Mouse (Mus musculus): ENCODE data around the gene Prkch. TPM values are rescaled to one million over a fixed set of nuclear protein-coding genes. Genes with fewer than 3 reads are reported as not detected.

The Prkch gene
- polyA plus RNA-seq, 1 experiment from 2014 or later: 40.4 TPM

DNA sequence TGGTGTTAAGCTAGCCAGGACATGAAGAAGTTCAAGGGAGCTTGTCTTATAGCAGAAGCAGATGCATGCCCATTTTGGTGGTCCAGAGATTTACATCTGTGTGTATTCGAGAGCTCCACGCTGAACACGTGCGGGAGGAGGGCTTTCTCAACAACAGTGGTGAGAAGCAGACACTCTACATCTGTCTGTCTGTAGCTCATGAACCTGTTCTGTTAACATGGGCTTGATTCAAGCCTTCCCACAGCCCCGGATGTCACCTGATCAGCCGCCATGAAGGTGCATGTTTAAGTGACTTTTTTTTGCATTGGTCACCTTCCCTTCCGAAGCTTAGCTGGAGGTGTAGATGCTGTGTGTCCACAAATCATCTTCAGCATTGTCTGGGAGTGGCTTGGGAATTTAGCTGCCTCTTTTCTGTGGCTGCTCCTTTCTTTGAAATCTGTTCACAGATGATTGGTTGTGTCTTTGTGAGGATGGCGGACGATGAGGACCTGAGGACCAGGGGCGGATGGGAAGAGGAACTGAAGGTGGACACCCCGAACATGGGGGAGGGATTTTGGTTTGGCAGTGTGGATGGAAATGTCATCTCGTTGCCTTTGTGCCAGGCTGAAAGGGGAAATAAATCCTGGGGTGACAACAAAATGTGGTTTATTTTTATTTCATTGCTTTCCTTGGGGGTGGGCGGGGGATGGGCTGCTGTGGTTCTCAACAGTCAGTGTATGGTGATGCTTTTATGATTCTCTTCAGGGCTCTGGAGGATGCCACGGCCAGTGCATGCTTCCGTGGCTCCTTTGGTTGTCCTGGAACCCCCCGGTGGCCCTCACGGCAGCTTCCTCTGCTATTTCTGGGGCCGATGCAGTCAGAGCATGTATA, 25.3 kb downstream of the Prkch start:
- DNase-seq (ENCODE audit: low spot score): peak; percentile 71

DNA sequence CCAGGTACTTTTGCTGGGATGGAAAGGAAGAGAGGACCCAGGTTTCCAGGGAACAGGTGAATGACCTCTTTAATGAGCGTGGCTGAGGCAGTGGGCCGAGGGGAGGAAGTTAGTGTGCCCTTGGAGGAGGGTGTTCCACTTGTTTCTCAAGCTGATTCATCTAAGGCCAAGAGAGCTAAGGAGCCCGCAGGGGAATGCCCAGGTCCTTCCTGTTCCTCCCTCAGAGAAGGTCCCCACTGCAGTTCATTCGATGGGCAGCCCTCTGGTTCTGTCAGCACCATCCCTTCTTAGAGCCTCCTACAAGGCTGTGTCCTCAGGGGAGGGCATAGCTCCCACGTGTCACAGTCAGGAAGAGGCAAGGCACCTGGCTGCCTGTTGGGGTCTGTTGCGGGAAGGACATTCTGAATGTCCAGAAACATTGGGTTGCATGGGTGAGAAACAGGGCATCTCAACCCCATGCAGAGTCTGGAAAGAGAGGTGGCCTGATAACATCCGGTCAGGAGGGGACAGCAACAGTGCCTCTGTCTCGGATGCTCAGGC, 26.3 kb downstream of the Prkch start:
- DNase-seq (ENCODE audit: low spot score): no peak

- peak; percentile 78 for DNase-seq (ENCODE audit: low spot score)
Measured at GRCm38 (mm10) chr12:73611741-73612140, 27.1 kb downstream of the Prkch start.

DNA sequence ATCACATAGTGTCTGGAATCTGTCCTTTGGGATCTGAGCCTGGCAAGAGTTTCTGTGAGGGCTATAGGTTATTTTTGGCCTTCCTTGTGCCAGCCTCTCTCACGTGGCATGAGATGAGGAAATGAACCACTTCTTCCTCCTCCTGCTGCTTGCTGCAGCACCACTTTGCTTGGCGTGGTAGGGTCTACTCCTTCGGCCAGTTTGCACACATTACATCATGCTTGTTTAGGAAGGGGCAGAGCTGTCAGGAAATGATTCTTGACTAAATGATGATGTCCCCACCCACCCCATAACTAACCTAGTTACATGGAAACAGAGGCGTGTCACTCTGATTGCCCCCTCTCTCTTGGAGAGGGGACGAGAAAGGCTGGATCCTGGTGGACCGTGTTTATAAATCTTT, 28.6 kb downstream of the Prkch start:
- DNase-seq (ENCODE audit: low spot score): no peak

- no peak for DNase-seq (ENCODE audit: low spot score)
Measured at GRCm38 (mm10) chr12:73617652-73618051, 33.1 kb downstream of the Prkch start.

- DNase-seq (ENCODE audit: low spot score): peak; percentile 42
Measured at GRCm38 (mm10) chr12:73625277-73626032, 40.9 kb downstream of the Prkch start.

DNA sequence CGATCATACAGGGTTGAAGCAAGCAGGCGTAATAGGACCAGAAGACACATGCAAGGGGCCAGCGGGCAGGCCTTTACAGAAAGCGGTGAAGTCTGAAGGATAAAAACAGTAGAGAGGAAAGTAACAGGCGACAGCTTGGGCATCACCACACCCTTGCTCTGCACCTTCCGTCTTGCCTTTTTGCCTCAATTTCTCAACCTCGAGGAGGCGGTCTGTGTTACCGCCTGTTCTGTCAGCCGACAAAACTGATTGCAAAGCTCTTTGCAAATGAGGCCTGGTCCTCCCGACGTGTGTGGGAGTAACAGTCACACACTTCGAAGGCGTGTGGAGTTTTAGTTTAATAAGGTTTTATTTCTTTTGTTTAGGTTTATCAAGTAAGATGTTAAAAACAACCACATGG, 43.3 kb downstream of the Prkch start:
- no peak for DNase-seq (ENCODE audit: low spot score)

- DNase-seq (ENCODE audit: low spot score): no peak
Measured at GRCm38 (mm10) chr12:73630596-73630995, 46.0 kb downstream of the Prkch start.

DNA sequence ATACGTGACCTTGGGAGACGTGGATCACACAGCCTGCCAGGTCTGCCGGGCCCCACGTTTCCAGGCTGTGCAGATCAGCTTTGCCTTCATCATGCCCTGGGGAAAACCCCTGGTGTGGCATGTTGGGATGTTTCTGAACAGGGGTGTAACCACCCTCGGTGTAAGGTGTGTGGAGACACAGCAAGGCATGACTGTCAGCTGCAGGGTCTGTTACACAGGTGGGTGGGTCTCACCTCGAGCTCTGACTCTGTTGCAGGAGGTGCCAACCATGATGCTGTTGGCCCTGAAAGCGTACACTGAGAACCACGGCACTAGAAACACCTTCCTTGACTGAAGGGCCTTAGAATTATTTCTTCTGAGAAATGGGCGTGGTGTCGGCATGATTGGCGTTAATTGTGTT, 46.6 kb downstream of the Prkch start:
- DNase-seq (ENCODE audit: low spot score): no peak

GRCm38 (mm10) chr12:73632671-73633244, 48.2 kb downstream of the Prkch start:
- no peak for DNase-seq (ENCODE audit: low spot score)

- DNase-seq (ENCODE audit: low spot score): no peak
Measured at GRCm38 (mm10) chr12:73633707-73634106, 49.1 kb downstream of the Prkch start.

GRCm38 (mm10) chr12:73639571-73639970, 55.0 kb downstream of the Prkch start:
- DNase-seq (ENCODE audit: low spot score): no peak

DNA sequence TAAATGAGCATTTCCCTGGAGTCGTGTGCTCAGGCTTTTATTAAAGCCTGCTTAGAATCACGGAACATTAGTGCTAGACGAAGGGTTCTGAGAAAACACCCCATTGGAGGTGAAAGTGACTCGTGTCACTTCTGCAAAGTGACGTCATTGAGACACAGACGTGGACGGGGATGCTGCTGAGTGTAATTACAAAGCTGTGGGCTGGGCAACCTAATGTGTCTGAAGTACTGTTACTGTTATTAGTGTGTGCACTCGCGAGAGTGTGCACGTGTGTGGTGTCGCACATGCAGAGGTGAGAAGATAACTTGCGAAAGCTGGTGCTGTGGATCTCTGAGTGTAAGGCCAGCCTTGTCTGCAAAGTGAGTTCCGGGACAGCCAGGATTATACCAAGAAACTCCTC, 56.6 kb downstream of the Prkch start:
- no peak for DNase-seq (ENCODE audit: low spot score)

DNA sequence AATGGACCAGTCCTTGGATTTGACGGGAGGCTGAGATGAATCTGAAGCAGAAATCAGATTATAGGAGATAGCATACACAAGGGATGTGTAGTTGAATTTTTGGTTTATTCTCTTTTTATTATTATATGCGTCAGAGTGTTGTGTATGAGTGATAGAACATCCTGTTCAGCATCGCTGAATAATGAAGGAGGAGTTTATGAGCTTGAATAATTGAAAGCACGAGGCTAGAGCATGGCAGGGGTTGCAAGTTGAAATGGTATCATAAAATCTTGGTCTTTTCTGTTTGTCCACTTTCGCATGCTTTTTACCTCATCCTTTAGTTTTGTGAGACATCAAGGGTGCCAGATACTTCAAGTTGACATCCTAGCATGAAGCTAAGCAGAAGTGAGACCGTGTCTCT, 60.6 kb downstream of the Prkch start:
- DNase-seq (ENCODE audit: low spot score): no peak

DNA sequence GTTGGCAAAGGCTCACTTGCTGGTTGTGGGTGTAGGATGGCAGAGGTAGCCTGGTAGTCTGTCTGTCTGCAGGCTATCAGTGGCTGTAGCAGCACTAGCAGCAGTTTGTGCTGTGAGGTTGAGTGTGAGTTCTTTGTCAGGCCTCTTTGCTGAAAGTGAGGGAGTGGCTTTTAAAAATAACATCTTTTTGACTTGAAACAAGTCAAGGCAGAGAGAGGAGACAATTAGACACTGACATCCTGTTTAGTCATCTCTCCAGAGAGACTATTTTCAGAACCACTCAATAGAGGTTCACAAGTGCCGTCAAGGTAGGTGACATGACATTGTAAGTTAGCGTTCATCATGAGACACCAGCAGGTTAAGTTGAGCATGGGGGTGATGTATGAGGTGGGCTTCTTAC, 63.1 kb downstream of the Prkch start:
- peak; percentile 12 for DNase-seq (ENCODE audit: low spot score)

DNA sequence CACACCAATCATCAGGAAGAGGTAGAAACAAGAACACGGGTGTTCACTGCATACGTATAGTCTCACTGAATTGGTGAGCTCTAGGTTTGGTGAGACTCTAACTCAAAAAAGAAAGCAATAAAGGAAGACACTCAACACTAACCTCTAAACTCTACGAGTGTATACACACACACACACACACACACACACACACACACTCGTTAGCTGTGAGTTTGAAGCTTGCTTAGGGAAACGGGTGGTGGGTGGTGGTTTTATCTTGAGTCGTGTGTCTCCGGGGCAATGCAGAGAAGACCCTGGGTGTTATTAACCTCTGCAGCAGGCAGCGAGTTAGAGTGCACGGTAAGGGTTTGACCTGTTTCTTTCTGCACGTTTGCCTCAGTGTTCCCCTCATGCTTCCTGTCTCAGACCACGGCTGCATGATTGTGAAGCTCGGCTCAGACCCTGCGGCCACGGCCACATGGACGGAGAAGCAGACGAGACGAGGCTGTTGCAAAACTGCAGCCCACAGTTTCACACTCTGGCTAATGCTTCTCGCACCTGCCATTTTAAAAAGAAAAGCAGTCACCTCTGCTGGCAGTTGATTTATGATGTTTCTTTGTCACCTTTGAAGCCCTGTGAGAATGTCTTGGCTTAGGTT, 72.1 kb downstream of the Prkch start:
- DNase-seq (ENCODE audit: low spot score): peak; percentile 54

DNA sequence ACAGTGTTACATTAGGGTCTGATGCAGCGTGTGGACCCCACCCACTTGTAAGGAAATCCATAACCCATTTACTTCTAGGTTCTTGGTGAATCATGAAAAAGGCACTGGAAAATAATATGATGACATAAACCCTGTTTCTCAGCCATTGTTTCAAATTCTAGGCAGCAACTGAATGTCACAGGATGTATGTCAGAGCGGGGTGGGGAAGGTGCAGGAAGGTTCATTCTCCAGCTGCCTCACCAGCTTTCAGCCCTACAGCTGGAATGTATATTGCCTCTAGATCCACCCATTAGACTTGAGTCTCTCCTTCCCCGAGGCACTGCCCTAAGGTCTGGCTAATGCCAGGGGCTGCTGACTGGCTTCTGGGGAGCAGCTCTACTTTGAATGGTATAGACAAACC, 78.8 kb downstream of the Prkch start:
- peak; percentile 48 for DNase-seq (ENCODE audit: low spot score)

DNA sequence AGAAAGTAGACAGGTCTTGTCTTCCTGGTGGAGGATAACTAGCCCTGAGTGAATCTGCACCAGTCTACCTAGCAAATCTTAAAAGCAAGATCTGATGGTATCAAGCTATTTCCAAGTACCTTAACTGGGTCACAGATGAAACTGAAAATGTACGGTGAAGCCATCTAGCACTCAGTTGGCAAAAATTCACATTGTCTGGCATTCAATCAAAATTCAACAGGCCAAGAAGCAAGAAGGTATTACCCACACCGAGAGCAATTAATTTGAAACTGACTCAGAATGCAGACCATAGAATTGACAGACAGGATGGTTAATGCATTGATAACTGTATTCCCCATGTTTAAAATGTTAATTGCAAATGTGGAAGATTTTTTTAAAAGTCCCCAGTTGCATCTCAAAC, 82.1 kb downstream of the Prkch start:
- DNase-seq (ENCODE audit: low spot score): no peak

DNA sequence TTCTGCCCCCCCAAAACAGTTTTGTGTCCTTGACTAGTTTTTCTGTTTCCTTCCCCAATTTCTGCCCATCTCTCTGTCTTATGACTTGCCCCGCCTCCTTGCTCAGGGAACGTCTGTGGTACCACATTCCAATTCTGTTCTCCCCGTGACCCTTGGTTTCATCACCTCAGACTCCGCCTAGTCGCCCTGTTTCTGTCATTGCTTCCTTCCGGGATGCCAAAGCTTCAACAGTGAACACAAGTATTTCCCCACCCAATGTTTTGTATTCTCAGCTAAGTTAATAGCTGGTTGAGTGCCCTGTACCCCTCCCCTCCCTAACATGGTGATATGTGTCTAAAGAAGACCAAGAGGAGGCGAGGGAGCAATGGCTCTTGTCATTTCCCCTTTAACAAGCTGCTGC, 83.0 kb downstream of the Prkch start:
- no peak for DNase-seq (ENCODE audit: low spot score)

- DNase-seq (ENCODE audit: low spot score): no peak
Measured at GRCm38 (mm10) chr12:73670739-73671138, 86.1 kb downstream of the Prkch start.

GRCm38 (mm10) chr12:73671540-73671939, 86.9 kb downstream of the Prkch start:
- no peak for DNase-seq (ENCODE audit: low spot score)

DNA sequence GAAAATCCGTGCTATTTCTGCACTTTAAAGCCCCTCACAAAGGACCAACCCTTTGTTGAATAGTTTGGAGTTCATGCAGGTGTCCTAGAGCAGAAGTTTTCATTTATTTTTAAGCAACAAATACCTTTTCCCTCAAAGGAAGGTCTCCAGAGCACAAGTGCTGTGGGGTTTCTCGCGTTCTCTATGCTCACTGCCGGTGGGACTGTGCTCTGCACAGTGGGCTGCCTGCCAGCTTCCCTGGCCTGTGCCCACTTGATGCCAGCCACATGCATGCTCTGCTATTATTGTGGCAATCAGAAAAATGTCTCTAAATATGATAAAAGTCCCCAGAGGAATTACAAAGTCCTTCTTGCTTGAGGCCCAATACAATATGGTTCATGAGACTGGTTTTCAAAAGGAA, 87.4 kb downstream of the Prkch start:
- DNase-seq (ENCODE audit: low spot score): no peak
